Mouse (Mus musculus) spleen, adult 2 months (tissue): Measurements from ENCODE around the gene Tbc1d14. TPM values are rescaled to one million over a fixed set of nuclear protein-coding genes. Genes with fewer than 3 reads are reported as not detected.

Experiments used
- DNase-seq, 2 experiments: peaks; one replicate each; pipeline versions ENCODE4 v3.0.0 to v3.0.0-alpha.2; 2012 to 2021; ENCODE audit warnings: low spot score in 2 of 2, low read depth in 1 of 2
- H3K27ac ChIP-seq: fragments of 200-500 bp; 2 replicates; pipeline ENCODE4 v1.5.1; 2012; ENCODE audit warnings: low read length, inconsistent platforms; ENCODE audit not compliant: insufficient read depth
- H3K27me3 ChIP-seq: fragments of 200-500 bp; 2 replicates; pipeline ENCODE4 v1.6.1; 2012; ENCODE audit warnings: mild to moderate bottlenecking, moderate library complexity, low read length, inconsistent platforms; ENCODE audit not compliant: control insufficient read depth, insufficient read depth
- H3K36me3 ChIP-seq: fragments of 200-500 bp; 2 replicates; pipeline ENCODE4 v1.6.1; 2012; ENCODE audit warnings: mild to moderate bottlenecking, low read length, inconsistent platforms; ENCODE audit not compliant: control insufficient read depth, insufficient read depth
- H3K4me1 ChIP-seq: fragments of 200-500 bp; 2 replicates; pipeline ENCODE4 v1.6.1; 2011; ENCODE audit warnings: inconsistent platforms; ENCODE audit not compliant: control insufficient read depth, insufficient read depth, insufficient read length
- H3K4me3 ChIP-seq: fragments of 200-500 bp; 2 replicates; pipeline ENCODE4 v1.5.1; 2011; ENCODE audit warnings: mild to moderate bottlenecking, inconsistent platforms; ENCODE audit not compliant: insufficient read depth, insufficient read length; ENCODE audit errors: extremely low read depth
- CTCF ChIP-seq: fragments of 200-500 bp; IDR thresholded peaks from 2 replicates; pipeline ENCODE4 v1.5.1; 2011; ENCODE audit warnings: mild to moderate bottlenecking, inconsistent platforms; ENCODE audit not compliant: insufficient read depth, insufficient read length, insufficient replicate concordance; ENCODE audit errors: extremely low read depth
- POLR2A ChIP-seq: fragments of 200-500 bp; IDR thresholded peaks from 2 replicates; pipeline ENCODE4 v1.6.1; 2011; ENCODE audit warnings: low read depth, low read length, inconsistent platforms
- WGBS: fragments of 180-500 bp; shearing (Covaris S2); methylation state at CpG from one replicate; pipeline ENCODE4 v1.1.7; 2018; 5-methylcytosine and 5-hydroxymethylcytosine counted together
- polyA plus RNA-seq: library from polyadenylated mRNA; depleted of rRNA; stranded (reverse); fragments of >200 nt; gene quantifications from 2 replicates; pipeline ENCODE4 v1.2.3, GENCODE M21; 2012

Gene Tbc1d14
- polyA plus RNA-seq, 1 experiment = 38.3 TPM

GRCm38 (mm10) chr5:36562791-36563445 lies 30.2 kb downstream of the Tbc1d14 start:
- H3K27me3 ChIP-seq = no peaks in the 10 kb centered on the region
- H3K4me3 ChIP-seq = no peak overlapping the region
- DNase-seq = peak; percentile 76 to 88
- TF ChIP-seq POLR2A (no peak), CTCF (no peak)
- WGBS = 26% methylated on average over 10 of the region's 10 CpGs
- no peaks in the 10 kb centered on the region for H3K36me3 ChIP-seq
- peak overlapping the region; percentile 94 for H3K27ac ChIP-seq
- peaks cover 51% of the 10 kb centered on the region; the same call in 1 of the 2 replicates for H3K4me1 ChIP-seq

- Histone ChIP-seq H3K4me1 (peaks cover 44% of the 10 kb centered on the region; the same call in 1 of the 2 replicates), H3K4me3 (no peak overlapping the region), H3K27ac (peak overlapping the region; percentile 94), H3K36me3 (no peaks in the 10 kb centered on the region), H3K27me3 (no peaks in the 10 kb centered on the region)
- no peak for DNase-seq
- WGBS = 61% methylated on average over 4 of the region's 4 CpGs
- TF ChIP-seq CTCF (no peak), POLR2A (no peak)
Measured at GRCm38 (mm10) chr5:36561509-36561908, 31.6 kb downstream of the Tbc1d14 start.

- H3K4me3 ChIP-seq = no peak overlapping the region
- TF ChIP-seq POLR2A (no peak), CTCF (no peak)
- DNase-seq = no peak
- H3K27ac ChIP-seq = no peak overlapping the region
- H3K27me3 ChIP-seq = no peaks in the 10 kb centered on the region
- peaks cover 41% of the 10 kb centered on the region; the same call in 1 of the 2 replicates for H3K4me1 ChIP-seq
- 89% methylated on average over 4 of the region's 4 CpGs for WGBS
- no peaks in the 10 kb centered on the region for H3K36me3 ChIP-seq
Measured at GRCm38 (mm10) chr5:36560490-36560889, 32.6 kb downstream of the Tbc1d14 start.

GRCm38 (mm10) chr5:36559510-36560235 lies 33.4 kb downstream of the Tbc1d14 start:
- Histone ChIP-seq H3K27me3 (no peaks in the 10 kb centered on the region), H3K36me3 (no peaks in the 10 kb centered on the region), H3K4me1 (peaks cover 40% of the 10 kb centered on the region; the same call in 1 of the 2 replicates), H3K27ac (peak overlapping the region; percentile 68), H3K4me3 (no peak overlapping the region)
- 70% methylated on average over 6 of the region's 6 CpGs for WGBS
- TF ChIP-seq CTCF (no peak), POLR2A (no peak)
- no peak for DNase-seq

- Histone ChIP-seq H3K27ac (no peak overlapping the region), H3K4me1 (peaks cover 39% of the 10 kb centered on the region; the same call in 1 of the 2 replicates), H3K4me3 (no peak overlapping the region), H3K36me3 (no peaks in the 10 kb centered on the region), H3K27me3 (no peaks in the 10 kb centered on the region)
- TF ChIP-seq POLR2A = no peak
- no peak for TF ChIP-seq CTCF
- 92% methylated on average over 5 of the region's 5 CpGs for WGBS
- no peak for DNase-seq
Measured at GRCm38 (mm10) chr5:36559106-36559505, 34.0 kb downstream of the Tbc1d14 start.

GRCm38 (mm10) chr5:36558526-36558925 lies 34.5 kb downstream of the Tbc1d14 start:
- no peak for TF ChIP-seq CTCF
- WGBS = 80% methylated on average over 2 of the region's 2 CpGs
- no peak overlapping the region for H3K27ac ChIP-seq
- no peak overlapping the region for H3K4me3 ChIP-seq
- H3K36me3 ChIP-seq = no peaks in the 10 kb centered on the region
- H3K27me3 ChIP-seq = no peaks in the 10 kb centered on the region
- peaks cover 39% of the 10 kb centered on the region; the same call in 1 of the 2 replicates for H3K4me1 ChIP-seq
- DNase-seq = no peak
